Mouse (Mus musculus) CD4-positive naive resting alpha-beta T cell, adult 76 days (primary cell): ENCODE measurements around the gene Pgap2. TPM values are rescaled to one million over a fixed set of nuclear protein-coding genes. Genes with fewer than 3 reads are reported as not detected.

ENCODE experiments used
- total RNA-seq: library from RNA; stranded (reverse); gene quantifications from one replicate; pipeline ENCODE4 v1.2.4, GENCODE M21; 2023

The Pgap2 gene
- total RNA-seq = 37.7 TPM

GRCm38 (mm10) chr7:102209756-102210721 lies at the start of gene Pgap2, which contains the start of gene Nup98:
Gene Pgap2 (plus strand): TSS chr7:102210208.
Gene Nup98 (minus strand): TSS chr7:102210176.

GRCm38 (mm10) chr7:102255954-102256353 lies 45.9 kb downstream of the Pgap2 start, which contains the start of gene Rhog:
Gene Rhog (minus strand): TSS chr7:102256054.

GRCm38 (mm10) chr7:102267601-102268394 lies 57.8 kb downstream of the Pgap2 start, which contains the start of gene Stim1:
Gene Stim1 (plus strand): TSS chr7:102267806.

Other genes with a start within 250 kb of the Pgap2 start
- 10.1 TPM for gene Il18bp, start 191.5 kb upstream of the Pgap2 start, total RNA-seq
- gene Rnf121, start 144.7 kb upstream of the Pgap2 start, total RNA-seq = 28.5 TPM
- gene Xndc1, start 144.7 kb upstream of the Pgap2 start, total RNA-seq = 40.2 TPM
- gene Xntrpc, start 144.5 kb upstream of the Pgap2 start, total RNA-seq = 1.6 TPM
- gene Trpc2, start 127.1 kb upstream of the Pgap2 start, total RNA-seq = 5.0 TPM
- gene Art1, start 108.5 kb upstream of the Pgap2 start, total RNA-seq = not detected
- gene Art5, start 100.7 kb upstream of the Pgap2 start, total RNA-seq = 1.3 TPM
- gene Chrna10, start 93.4 kb upstream of the Pgap2 start, total RNA-seq = not detected
- gene Nup98, start within 50 bp of the Pgap2 start, total RNA-seq = 133 TPM
- 161 TPM for gene Rhog, start 45.8 kb downstream of the Pgap2 start, total RNA-seq
- gene Stim1, start 57.6 kb downstream of the Pgap2 start, total RNA-seq = 161 TPM
- gene Rrm1, start 231.5 kb downstream of the Pgap2 start, total RNA-seq = 40.0 TPM